Mouse (Mus musculus) adrenal gland (tissue): Measurements from ENCODE around the gene E2f3.

Source experiments
- intact Hi-C: fragments of 180-260 bp; cut with DNase I; formaldehyde crosslinking; loops from one replicate; pipeline ENCODE4 v1.15.1; 2025
- long read RNA-seq, 2 experiments: library from polyadenylated mRNA; unstranded; transcript quantifications; one replicate each; pipeline ENCODE4 v2.0.0; 2020; ENCODE audit warnings: borderline replicate concordance in 1 of 2; ENCODE audit not compliant: insufficient replicate concordance in 1 of 2

E2f3 gene
- long read RNA-seq, experiment 1, partial matches to known transcripts: 1 of 4 reads
- long read RNA-seq, experiment 1, other reads (novel, unspliced or antisense): 3 of 4 reads
- long read RNA-seq, experiment 2: 0 reads

DNA sequence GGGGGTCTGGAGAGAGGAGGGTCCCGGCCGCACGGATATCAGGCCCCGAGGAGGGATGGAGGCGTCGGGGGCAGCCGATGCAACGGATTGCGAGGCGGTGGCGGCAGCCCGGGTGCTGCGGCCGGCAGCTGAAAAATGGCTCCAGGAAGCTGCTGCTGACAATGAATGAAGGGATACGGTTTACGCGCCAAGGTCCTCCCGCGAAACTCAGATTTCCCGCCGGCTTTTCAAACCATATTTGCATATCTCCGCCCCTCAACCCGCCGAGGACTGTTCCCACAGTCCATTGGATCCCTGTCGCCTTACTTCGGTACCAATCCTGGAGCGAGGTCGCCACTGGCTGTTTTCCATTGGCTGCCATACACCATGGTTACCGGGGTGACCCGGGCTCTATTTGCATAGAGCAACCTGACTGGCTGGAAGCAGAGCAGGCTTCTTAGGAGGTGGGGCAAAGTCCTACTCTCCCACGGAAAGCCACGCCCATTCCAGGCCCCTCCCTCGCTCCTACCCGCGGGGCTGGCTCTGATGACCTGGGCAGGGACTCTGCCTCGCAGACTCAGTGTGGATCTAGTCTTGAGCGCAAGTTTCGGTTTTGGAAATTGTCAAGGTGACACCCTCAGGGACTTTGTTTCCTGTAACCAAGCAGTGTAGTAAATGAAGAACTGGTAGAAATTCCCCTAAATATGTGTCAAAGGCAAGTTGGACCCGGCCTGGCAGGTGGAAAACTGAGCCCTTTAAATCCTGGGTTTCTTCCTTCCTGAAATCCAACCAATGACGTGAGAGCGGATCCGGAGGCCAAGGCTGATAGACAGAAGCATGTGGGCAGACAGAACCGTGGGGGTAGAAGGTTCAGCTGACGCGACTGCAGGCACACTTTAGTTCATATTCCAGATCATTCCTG lies at the start of gene E2f3:
TSS of gene E2f3 (minus strand) at position 209 of the 901 bp plus-strand sequence.
- intact Hi-C loops: loop anchor here (5.0 to 10.0 kb wide), 3 partner anchors 99 to 279 kb away; partner anchors contain the start of gene Cdkal1

DNA sequence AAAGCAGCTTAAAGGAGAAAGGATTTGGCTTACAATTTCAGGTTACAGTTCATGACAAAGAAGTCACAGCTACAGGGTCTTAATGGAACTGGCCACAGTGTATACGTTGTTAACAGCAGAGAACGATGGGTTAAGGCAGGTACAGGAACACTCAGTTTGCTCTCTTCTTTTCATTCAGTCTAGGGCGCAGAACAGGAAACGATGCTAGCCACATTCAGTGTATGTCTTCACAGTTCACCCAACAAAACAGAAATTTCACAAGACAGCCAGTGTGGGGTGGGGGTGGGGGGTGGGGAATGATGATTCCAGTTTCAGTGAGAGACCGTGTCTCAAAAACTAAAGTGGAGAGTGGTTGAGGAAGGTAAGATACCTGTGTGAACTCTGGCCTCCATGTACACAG lies 48.7 kb upstream of the E2f3 start:
- intact Hi-C loops: no loop called here

DNA sequence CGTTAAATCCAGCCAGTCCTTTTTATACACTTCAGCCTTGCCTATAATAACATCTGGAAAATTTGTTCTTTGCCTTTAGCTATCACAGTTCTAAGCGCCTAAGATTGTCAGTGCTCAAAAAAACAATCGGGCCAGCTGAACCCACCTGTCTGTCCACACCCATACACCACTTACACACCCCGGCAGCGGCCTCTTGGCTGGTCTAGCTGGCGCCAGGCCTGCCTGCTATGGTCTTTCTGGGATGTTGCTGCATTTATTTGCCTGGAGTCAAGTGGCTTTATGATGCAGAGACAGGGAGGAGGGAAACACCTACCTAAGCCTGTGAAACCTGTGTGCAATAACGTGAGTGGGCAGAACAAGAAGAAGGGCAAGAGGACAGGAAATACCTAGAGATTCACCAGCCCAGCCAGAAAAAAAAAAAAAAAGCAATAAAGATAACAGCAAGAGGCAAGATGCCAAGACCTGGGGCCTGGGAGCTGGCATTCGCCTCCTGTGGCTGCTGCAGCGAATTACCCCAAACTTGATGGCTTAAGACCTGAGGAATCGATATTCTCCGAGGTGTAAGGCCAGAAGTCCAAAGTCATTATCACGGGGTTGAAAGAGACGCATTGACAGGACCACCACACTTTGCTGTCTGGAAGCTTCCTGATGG lies 45.9 kb upstream of the E2f3 start:
- intact Hi-C loops: no loop called here

- intact Hi-C loops: no loop called here
These were observed 42.0 kb upstream of the E2f3 start for GRCm38 (mm10) chr13:30027841-30028240.

- intact Hi-C loops: no loop called here
These were observed 36.6 kb upstream of the E2f3 start for GRCm38 (mm10) chr13:30022487-30022886.

GRCm38 (mm10) chr13:30018573-30018972 lies 32.7 kb upstream of the E2f3 start:
- intact Hi-C loops: no loop called here

DNA sequence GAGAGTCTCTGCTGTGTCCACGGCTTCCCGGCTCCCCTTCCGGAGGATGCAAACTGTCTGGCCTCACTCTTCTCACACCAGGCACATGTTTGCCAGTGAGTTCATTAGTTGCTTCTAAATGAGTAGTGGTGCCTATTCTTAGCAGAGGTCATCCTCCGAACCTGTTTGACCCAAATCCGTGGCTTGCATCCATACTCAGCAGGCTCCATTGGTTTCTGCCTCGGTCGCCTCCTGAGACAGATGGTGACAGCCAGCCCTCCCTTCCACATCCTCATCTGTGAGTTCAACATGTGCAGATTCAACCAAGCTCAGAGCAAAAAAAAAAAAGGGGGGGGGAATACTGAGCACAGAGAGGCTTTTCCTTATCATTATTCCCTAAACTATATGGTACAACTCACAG lies 31.7 kb upstream of the E2f3 start:
- intact Hi-C loops: no loop called here

GRCm38 (mm10) chr13:30014576-30014975 lies 28.7 kb upstream of the E2f3 start:
- intact Hi-C loops: no loop called here

DNA sequence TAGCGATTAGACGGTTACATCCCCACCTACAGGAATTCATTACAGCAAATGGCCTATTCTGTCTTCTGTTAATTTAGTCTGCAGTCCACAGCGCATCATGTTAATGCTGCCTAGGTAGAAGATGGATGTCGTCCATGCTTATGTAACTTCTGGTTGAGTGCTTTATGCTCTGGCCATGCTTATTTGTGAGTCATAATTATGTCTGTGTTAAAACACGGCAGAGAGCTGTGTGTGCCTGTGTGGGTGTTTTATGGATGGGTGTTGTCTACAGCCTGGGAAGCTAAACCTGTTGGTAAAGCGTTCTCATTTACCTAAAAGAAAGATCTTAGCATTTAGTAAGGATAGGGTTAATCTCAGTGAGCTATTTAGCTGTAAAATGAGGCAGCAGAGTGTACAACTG lies 26.4 kb upstream of the E2f3 start:
- intact Hi-C loops: no loop called here

DNA sequence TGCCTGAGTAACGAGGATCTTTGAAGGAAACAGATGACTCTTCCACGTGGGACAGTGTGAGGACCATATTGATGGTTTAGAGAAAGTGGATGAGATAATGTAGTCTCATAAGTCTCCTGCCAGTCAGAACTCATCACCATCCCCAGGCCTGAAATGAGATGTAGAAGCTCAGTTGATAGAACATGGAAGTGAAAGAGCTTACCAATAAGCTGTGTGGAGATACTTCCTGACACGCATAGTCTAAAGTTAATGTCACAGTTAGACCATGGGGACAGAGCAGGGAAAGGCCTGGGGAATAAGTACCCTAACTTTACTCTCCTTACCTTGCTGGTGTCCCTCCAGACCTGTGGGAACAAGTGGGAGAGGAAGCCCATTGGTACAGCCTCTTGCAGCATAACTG lies 22.9 kb upstream of the E2f3 start:
- intact Hi-C loops: no loop called here

DNA sequence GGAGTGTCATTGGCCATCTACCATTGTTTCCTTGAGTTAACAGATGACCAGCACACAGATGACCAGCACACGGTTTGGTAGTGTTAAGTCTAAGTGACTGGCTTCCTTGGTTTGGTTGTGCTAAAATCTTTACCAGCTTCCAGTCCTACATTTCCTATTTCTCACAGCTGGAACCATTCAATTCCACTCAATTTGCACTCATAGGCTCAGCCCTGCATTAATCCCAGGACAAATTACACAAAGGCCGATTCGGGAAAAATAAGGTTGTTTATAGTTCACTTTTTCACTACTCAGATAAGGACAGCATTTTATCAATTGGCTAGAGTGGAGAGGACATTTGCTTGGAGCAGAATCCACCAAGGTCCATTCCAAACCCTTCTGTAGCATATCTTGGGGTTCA lies 19.6 kb upstream of the E2f3 start:
- intact Hi-C loops: no loop called here

DNA sequence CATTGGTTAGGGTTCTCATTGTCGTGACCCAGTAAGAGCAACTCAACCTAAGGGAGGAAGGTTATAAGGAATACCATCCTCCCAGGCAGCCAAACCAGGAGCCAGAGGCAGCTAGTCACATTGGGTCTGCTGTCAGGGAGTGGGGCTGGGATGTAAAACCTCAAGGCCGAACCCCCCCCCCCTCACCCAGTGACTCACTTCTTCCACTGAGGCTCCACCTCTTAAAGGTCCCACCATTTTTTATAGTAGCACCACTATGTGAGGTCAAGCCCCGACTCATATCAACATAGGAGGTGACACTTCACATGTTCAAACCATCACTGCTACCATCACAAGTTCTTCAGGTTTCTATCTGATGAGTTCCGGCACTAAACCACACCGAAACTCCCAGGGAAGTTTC lies 19.0 kb upstream of the E2f3 start:
- intact Hi-C loops: no loop called here

DNA sequence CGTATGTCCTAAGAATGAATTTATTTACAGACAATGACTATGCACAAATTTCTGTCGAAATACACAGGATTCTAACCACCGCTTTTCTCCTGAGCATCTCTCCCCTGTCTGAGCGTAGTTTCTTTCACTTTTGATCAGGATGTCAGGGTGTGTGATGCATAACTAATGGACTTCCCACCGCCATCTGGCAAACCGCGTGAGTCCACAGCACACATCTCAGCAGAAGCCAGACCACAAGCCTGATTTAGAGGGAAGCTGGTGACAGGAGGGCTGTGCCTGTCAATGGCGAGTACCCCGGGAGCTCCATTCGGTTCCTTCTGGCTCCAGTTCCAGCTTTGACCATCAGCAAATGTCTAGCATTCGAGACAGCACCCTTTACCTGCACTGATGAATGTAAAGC lies 17.3 kb upstream of the E2f3 start:
- intact Hi-C loops: no loop called here

DNA sequence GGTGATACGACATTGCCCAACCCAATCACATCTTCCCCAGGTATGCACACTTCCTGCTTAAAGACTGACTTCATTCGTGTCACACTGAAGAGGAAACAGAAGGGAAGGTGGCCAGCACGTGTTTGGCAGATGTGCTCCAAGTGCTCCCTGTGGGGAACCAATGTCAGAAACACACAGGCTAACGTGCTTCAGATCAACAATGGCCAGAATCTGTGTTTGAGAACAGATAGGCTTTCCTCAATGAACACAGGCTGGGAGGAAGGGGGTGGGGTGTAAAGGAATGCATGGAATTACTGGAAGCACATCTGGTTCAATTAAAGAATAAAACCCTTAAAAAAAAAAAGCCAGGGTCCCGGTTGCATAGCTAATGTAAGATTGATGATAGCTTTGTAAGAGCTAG lies 15.2 kb upstream of the E2f3 start:
- intact Hi-C loops: no loop called here

DNA sequence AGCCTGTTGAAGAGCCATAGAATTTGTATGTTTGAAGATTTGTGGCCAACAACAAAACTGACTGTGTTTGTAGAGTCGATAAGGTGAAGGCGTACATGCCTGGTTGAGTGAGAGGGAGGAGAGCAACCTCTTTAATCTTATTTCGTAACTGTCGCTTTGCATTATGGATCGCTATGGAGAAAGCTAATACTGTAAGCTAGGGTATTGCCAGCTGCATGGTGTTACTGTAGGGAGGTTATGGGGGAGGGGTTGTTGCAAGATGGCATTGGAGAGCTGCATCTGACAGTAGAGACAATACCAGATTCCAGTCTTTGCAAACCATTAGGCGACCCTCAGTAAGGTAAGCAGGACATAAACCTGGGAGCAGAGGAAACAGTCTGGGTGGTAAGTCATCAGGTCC lies 2.1 kb upstream of the E2f3 start:
- intact Hi-C loops: loop anchor here (5.0 to 10.0 kb wide), 3 partner anchors 97 to 277 kb away; partner anchors contain the start of gene Cdkal1

DNA sequence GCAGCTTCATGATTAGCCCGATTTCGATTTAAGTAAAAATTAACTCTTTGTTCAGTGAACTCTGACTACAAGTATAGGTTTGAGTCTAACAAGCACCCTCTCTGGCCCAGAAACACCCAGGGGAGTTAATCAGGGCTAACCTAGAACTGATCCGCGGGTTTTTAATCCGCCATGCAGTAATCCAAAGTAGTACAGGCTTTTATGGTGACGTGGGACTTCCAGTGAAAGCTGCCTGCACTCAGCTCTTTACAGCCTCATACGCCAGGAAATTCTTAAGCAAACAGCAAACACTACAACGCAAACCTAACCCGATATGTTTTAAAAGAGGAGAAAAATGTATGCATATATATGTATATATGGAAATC lies 875 bp upstream of the E2f3 start:
- intact Hi-C loops: loop anchor here (5.0 to 10.0 kb wide), 3 partner anchors 98 to 278 kb away; partner anchors contain the start of gene Cdkal1

DNA sequence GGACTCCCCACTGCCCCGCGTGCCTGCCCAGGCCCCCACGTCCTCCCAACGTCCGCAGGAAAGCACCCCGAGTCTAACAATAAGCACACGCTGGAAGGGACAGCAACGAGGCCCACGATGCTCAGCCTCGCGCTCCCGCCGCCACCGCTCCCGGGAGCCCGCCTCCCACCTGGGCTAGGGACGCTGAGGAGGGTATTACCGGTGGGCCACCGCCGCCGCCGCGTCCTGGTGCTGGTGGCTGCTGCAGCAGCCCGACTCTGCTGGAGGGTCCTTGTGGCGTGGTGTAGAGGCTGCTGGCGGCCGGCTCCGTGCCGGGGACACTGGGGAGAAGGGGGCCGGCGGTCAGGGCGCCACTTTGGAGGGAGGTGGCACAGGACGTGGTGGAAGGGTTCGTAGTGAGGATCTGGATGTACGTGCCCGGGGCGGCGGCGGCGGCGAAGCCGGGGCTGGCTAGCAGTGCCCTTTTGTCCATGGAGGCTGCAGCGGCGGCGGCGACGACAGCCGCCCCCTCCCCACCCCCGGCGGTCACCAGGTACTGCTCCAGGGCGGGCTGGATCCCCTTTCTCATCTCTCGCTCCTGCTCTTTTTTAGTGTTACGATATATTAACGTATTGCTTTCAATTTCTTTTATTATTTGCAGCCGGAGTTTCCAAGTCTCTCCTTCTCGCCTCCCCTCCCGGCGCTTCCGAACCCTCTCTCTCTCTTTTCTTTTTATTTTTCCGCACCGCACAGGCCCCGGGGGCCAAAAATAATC lies 585 bp downstream of the E2f3 start:
- intact Hi-C loops: loop anchor here (5.0 to 10.0 kb wide), 3 partner anchors 100 to 280 kb away; partner anchors contain the start of gene Cdkal1

DNA sequence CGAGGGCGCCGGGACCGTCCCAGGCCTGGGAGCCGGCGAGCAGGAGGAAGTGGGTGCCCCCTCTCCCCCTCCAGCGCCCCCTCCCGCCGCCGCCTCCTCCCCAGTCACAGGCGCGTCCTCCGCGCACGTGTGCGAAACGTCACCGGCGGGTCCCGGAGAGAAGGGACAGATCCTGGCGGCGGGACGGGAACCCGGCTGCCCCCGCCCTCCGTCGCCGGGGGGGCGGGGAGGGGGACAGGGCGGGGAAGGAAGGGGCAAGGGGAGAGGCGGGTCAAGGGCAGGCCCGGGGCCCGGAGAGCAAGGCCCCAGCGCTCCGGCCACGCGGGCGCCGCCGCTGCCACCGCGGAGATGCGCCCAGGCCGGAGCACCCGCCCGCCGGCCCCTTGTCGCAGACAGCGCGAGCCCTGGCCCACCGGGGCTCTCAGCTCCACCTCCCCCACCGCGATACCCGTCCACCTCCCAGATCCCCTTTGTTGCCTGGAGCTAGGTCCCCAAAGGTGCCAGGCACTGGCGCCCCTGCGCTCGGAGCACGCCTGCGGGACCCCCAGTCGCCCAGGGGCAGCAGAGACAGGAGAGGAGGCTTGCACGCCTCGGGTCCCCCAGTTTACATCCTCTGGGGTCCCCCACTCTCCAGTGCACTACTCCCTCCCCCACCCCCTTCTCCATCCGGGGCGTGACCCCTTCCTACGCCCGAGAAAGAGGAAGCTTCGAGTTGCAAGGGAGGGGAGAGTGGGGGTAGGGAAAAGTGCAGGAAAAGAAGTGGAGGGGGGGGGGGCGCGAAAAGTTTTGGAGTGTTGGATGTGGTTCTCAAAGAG lies 1.4 kb downstream of the E2f3 start:
- intact Hi-C loops: loop anchor here (5.0 to 10.0 kb wide), 3 partner anchors 100 to 280 kb away; partner anchors contain the start of gene Cdkal1

GRCm38 (mm10) chr13:29983523-29984191 lies 2.2 kb downstream of the E2f3 start:
- intact Hi-C loops: loop anchor here (10.0 kb wide), 2 partner anchors 101 to 281 kb away; no protein-coding TSS in a partner anchor

DNA sequence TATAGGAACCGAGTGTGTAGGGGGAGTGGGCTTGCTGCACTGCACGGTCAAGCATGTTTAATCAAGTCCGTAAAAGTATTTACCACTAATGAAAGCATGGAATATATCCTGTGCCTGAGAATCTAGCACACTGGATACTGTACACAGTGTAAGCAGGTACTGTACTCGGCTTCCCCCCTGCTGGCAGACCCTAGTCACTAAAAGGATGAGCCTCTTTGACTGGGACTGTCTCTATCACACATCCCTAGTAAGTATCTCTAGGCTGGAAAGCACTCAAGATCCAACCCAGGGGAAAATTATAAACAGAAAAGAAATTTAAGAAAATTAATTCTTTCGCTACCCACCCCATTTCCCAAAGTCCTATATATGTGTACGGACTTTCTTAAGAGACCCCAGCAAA lies 2.8 kb downstream of the E2f3 start:
- intact Hi-C loops: loop anchor here (10.0 kb wide), 2 partner anchors 102 to 282 kb away; no protein-coding TSS in a partner anchor
